Mouse (Mus musculus) kidney, postnatal 0 days (tissue): ENCODE measurements at regions not wholly inside any gene's neighbourhood (a gene's known extent, or its start where the extent isn't known, plus 50 kb on each side); places are given as distances from the start of the nearest gene placed in this dataset.

Source experiments
- ATAC-seq: fragments of 200-750 bp; cut with Nextera tagmentation; replicated peaks from 2 replicates; pipeline ENCODE4 v1.8.0; 2017; ENCODE audit warnings: low read depth, moderate number of reproducible peaks, moderate TSS enrichment, moderate library complexity; ENCODE audit not compliant: low FRiP score
- DNase-seq: peaks from one replicate; pipeline ENCODE4 v3.0.0-alpha.2; 2016; ENCODE audit warnings: low spot score
- H3K27ac ChIP-seq: fragments of 300-500 bp; sonication (generic); 2 replicates; pipeline ENCODE4 v1.5.1; 2014; ENCODE audit warnings: mild to moderate bottlenecking
- H3K27me3 ChIP-seq: fragments of 300-500 bp; sonication (generic); 2 replicates; pipeline ENCODE4 v1.6.1; 2014; ENCODE audit warnings: low read length, mixed read lengths; ENCODE audit not compliant: insufficient read depth
- H3K36me3 ChIP-seq: fragments of 300-500 bp; sonication (generic); 2 replicates; pipeline ENCODE4 v1.6.1; 2014; ENCODE audit warnings: low read length, mixed read lengths; ENCODE audit not compliant: insufficient read depth
- H3K4me1 ChIP-seq: fragments of 300-500 bp; sonication (generic); replicated peaks from 2 replicates; pipeline ENCODE4 v1.6.1; 2014; ENCODE audit warnings: antibody characterized with exemption, low read length, mixed read lengths; ENCODE audit not compliant: insufficient read depth
- H3K4me2 ChIP-seq: fragments of 300-500 bp; sonication (generic); 2 replicates; pipeline ENCODE4 v1.6.1; 2014; ENCODE audit warnings: mild to moderate bottlenecking, low read length, moderate library complexity, mixed read lengths
- H3K4me3 ChIP-seq: fragments of 300-500 bp; sonication (generic); replicated peaks from 2 replicates; pipeline ENCODE4 v1.5.1; 2014; ENCODE audit warnings: low read depth, low read length
- H3K9ac ChIP-seq: fragments of 300-500 bp; sonication (generic); 2 replicates; pipeline ENCODE4 v1.6.1; 2014; ENCODE audit warnings: low read depth, low read length
- H3K9me3 ChIP-seq: fragments of 300-500 bp; sonication (generic); replicated peaks from 2 replicates; pipeline ENCODE4 v1.6.1; 2016; ENCODE audit warnings: low read length, inconsistent platforms, mixed read lengths
- CTCF ChIP-seq: IDR thresholded peaks from 2 replicates; pipeline ENCODE4 v1.5.1; 2016; ENCODE audit warnings: antibody characterized with exemption, low read depth, mild to moderate bottlenecking, moderate library complexity
- WGBS: fragments of 180-500 bp; shearing (Covaris S2); extraction: QIAGEN DNeasy Blood & Tissue Kit; methylation state at CpG from one replicate; pipeline ENCODE4 v1.1.7; 2014; 5-methylcytosine and 5-hydroxymethylcytosine counted together

DNA sequence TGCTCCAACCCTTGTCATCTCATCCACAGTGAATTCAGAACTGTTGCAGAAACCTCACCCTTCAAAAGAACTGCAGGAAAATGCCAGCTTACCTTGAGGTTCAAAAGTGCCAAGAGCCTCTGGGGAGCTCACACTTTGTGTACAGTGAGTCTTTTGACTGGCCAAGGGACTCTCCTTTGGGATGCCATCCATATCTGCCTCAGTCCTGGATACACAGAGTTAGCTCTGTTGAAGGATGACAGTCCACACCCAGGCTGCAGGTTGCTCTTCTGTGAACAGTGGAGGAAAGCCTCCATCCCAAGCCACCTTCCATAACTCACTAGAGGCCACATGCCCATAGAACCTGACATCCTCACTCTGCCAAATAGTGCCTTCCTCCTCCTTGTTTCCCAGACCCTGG is 71.3 kb upstream of the Jak1 start:
- no peak overlapping the region for H3K4me2 ChIP-seq
- ATAC-seq (no peak), DNase-seq (no peak)
- no peaks in the 10 kb centered on the region for H3K4me1 ChIP-seq
- no peaks in the 10 kb centered on the region for H3K36me3 ChIP-seq
- H3K4me3 ChIP-seq, result no peak overlapping the region
- no peaks in the 10 kb centered on the region for H3K27me3 ChIP-seq
- no peak overlapping the region for H3K9ac ChIP-seq
- no peaks in the 10 kb centered on the region for H3K9me3 ChIP-seq
- no peak overlapping the region for H3K27ac ChIP-seq
- TF ChIP-seq CTCF, result no peak

DNA sequence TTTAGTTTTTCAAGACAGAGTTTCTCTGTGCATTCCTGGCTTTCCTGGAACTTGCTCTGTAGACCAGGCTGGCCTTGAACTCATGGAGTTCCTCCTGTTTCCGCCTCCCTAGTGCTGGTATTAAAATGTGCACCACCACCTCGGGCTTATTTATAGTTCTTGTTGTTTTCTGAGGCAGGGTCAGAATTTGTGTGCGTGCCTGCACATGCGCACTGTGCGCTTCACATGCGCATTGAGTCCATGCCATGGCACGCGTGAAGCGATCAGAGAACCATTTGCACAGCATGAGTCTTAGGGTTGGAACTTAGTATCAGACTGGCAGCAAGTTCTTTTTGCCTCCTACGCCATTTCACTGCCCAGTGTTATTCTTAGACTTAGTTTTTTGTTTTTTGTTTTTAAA is 68.8 kb upstream of the Jak1 start:
- Histone ChIP-seq H3K27ac (no peak overlapping the region), H3K36me3 (no peaks in the 10 kb centered on the region), H3K4me2 (no peak overlapping the region), H3K27me3 (no peaks in the 10 kb centered on the region), H3K4me1 (no peaks in the 10 kb centered on the region), H3K9ac (no peak overlapping the region), H3K9me3 (no peaks in the 10 kb centered on the region), H3K4me3 (no peak overlapping the region)
- no peak for TF ChIP-seq CTCF
- no peak for DNase-seq
- no peak for ATAC-seq
- 96% methylated on average over 10 of the region's 10 CpGs for WGBS

DNA sequence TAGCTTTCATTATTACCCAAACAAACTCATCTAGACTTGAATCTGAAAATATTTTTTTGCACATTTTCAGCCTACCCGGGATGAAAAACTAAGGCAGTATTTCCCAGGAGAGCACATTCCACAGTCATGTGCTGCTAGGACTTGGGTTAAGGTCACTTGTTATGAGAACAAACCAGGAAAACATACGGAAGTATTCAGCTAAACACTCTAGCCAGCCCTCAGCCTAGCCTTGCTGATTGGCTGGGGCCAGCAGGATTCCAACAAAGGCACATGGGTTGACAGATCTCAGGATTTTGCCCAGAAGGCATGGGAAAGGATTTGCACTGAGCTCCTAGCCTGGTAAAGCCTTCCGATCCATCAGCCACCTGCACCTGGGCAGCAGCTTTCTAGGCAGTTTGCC is 68.0 kb upstream of the Jak1 start:
- 55% methylated on average over 3 of the region's 3 CpGs for WGBS
- Histone ChIP-seq H3K36me3 (no peaks in the 10 kb centered on the region), H3K27me3 (no peaks in the 10 kb centered on the region), H3K9me3 (no peaks in the 10 kb centered on the region), H3K9ac (no peak overlapping the region), H3K4me3 (no peak overlapping the region), H3K27ac (no peak overlapping the region), H3K4me1 (no peaks in the 10 kb centered on the region), H3K4me2 (no peak overlapping the region)
- DNase-seq (peak; percentile 63), ATAC-seq (no peak)
- no peak for TF ChIP-seq CTCF

DNA sequence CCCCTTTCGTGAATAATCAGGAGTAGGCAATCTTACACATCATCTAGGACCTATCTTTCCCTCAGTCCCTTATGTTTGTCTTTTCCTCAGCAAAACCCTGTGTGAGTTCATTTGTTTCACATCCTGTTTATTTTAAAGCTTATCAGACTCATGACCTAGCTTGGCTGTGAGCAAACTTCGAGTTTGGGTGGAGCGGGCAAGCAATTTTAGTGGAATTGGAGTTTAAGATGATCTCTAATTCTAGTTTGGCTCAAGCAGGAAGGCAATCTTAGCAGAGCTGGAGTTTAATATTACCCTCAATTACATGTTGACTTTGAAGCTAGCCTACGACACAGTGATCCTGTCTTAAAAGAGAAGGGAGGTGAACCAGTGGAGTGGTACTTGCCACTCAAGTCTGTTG is 66.1 kb upstream of the Jak1 start:
- no peak overlapping the region for H3K9ac ChIP-seq
- no peaks in the 10 kb centered on the region for H3K36me3 ChIP-seq
- H3K4me1 ChIP-seq, result no peaks in the 10 kb centered on the region
- H3K4me3 ChIP-seq, result no peak overlapping the region
- no peak overlapping the region for H3K27ac ChIP-seq
- H3K4me2 ChIP-seq, result no peak overlapping the region
- H3K9me3 ChIP-seq, result no peaks in the 10 kb centered on the region
- WGBS, result 72% methylated on average over 4 of the region's 4 CpGs
- no peak for DNase-seq
- TF ChIP-seq CTCF, result no peak
- no peak for ATAC-seq
- H3K27me3 ChIP-seq, result no peaks in the 10 kb centered on the region

DNA sequence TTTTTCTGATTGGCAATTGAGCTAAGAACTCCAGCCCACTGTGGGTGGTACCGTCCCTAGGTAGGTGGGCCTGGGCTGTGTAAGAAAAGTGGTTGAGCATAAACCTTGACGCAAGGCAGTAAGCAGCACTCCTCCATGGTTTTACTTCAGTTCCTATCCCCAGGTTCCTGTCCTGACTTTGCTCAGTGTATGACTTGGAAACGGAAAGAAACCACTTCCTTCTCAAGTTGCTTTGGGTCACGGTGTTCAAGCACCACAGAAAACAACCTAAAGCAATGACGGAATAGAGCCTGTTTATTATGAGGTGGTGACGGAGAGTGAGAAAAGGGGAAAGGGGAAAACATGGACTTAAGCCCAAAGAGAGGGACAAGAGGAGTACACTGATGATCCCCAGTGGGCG is 64.0 kb upstream of the Jak1 start:
- TF ChIP-seq CTCF, result no peak
- no peak for DNase-seq
- no peak overlapping the region for H3K27ac ChIP-seq
- H3K4me1 ChIP-seq, result no peaks in the 10 kb centered on the region
- H3K4me2 ChIP-seq, result no peak overlapping the region
- no peaks in the 10 kb centered on the region for H3K36me3 ChIP-seq
- H3K9ac ChIP-seq, result no peak overlapping the region
- no peak overlapping the region for H3K4me3 ChIP-seq
- 65% methylated on average over 7 of the region's 7 CpGs for WGBS
- no peak for ATAC-seq
- no peaks in the 10 kb centered on the region for H3K9me3 ChIP-seq
- H3K27me3 ChIP-seq, result no peaks in the 10 kb centered on the region

DNA sequence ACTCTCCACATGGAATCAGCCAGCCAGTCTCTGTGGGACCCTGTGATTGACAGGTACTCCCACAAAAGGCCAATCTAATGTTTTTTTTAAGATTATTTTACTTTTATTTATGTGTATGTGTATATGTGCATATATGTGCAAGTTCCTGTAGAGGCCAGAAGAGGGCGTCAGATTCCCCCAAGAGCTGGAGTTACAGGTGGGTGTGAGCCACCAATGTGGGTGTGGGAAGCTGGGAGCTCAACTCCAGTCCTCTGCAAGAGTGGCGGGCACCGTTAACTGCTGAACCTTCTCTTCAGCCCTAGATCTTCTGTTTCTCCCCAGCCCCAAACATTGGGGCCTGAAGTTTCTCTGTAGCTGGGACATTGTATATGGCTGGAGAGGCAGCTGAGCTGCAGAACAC is 61.0 kb upstream of the Jak1 start:
- H3K36me3 ChIP-seq, result no peaks in the 10 kb centered on the region
- H3K4me2 ChIP-seq, result no peak overlapping the region
- no peak for TF ChIP-seq CTCF
- no peak overlapping the region for H3K4me3 ChIP-seq
- H3K27me3 ChIP-seq, result no peaks in the 10 kb centered on the region
- no peaks in the 10 kb centered on the region for H3K9me3 ChIP-seq
- H3K27ac ChIP-seq, result no peak overlapping the region
- 87% methylated on average over 3 of the region's 3 CpGs for WGBS
- no peak for ATAC-seq
- H3K4me1 ChIP-seq, result no peaks in the 10 kb centered on the region
- no peak overlapping the region for H3K9ac ChIP-seq
- no peak for DNase-seq

DNA sequence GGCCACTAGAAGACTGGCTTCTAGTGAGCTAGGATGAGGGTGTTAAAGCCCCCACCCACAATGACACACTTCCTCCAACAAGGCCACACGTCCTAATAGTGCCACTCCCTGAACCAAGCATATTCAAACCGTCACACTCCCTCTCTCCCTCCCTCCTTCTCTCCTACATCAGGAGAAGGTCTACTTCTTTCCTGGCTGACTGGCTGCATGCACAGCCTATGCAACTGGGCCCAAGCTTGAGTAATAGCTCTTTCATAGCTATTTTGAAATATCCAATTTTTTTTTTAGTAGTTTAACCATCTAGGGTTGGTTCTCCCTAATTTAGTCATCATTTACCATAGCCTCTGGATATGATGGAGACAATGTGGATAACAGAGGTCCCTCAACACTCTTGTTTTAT is 56.6 kb upstream of the Jak1 start:
- H3K4me3 ChIP-seq, result no peak overlapping the region
- no peak overlapping the region for H3K4me2 ChIP-seq
- 71% methylated on average over 2 of the region's 2 CpGs for WGBS
- no peak for ATAC-seq
- no peak overlapping the region for H3K27ac ChIP-seq
- no peaks in the 10 kb centered on the region for H3K27me3 ChIP-seq
- no peak for DNase-seq
- H3K4me1 ChIP-seq, result no peaks in the 10 kb centered on the region
- no peak overlapping the region for H3K9ac ChIP-seq
- H3K36me3 ChIP-seq, result no peaks in the 10 kb centered on the region
- H3K9me3 ChIP-seq, result no peaks in the 10 kb centered on the region
- no peak for TF ChIP-seq CTCF
